Mouse (Mus musculus) hindbrain, postnatal 0 days (tissue): ENCODE data around the gene Ubap2. TPM values are rescaled to one million over a fixed set of nuclear protein-coding genes. Genes with fewer than 3 reads are reported as not detected.

ENCODE experiments used
- ATAC-seq: fragments of 200-750 bp; cut with Nextera tagmentation; 2 replicates; pipeline ENCODE4 v1.8.0; 2017; ENCODE audit warnings: mild to moderate bottlenecking, moderate TSS enrichment, moderate library complexity
- DNase-seq: peaks from one replicate; pipeline ENCODE4 v3.0.0-alpha.2; 2015; ENCODE audit warnings: low spot score
- H3K27ac ChIP-seq: fragments of 300-500 bp; sonication (generic); 2 replicates; pipeline ENCODE4 v1.5.1; 2014; ENCODE audit warnings: mild to moderate bottlenecking
- H3K27me3 ChIP-seq: fragments of 300-500 bp; sonication (generic); 2 replicates; pipeline ENCODE4 v1.6.1; 2014; ENCODE audit warnings: low read length, mixed read lengths; ENCODE audit not compliant: insufficient read depth
- H3K36me3 ChIP-seq: fragments of 300-500 bp; sonication (generic); 2 replicates; pipeline ENCODE4 v1.6.1; 2014; ENCODE audit warnings: low read length, mixed read lengths; ENCODE audit not compliant: insufficient read depth
- H3K4me1 ChIP-seq: fragments of 300-500 bp; sonication (generic); 2 replicates; pipeline ENCODE4 v1.6.1; 2014; ENCODE audit warnings: antibody characterized with exemption, low read length, mixed read lengths; ENCODE audit not compliant: insufficient read depth
- H3K4me2 ChIP-seq: fragments of 300-500 bp; sonication (generic); 2 replicates; pipeline ENCODE4 v1.6.1; 2014; ENCODE audit warnings: low read depth, mild to moderate bottlenecking, low read length, moderate library complexity, mixed read lengths
- H3K4me3 ChIP-seq: fragments of 300-500 bp; sonication (generic); 2 replicates; pipeline ENCODE4 v1.5.1; 2014; ENCODE audit warnings: low read length
- H3K9ac ChIP-seq: fragments of 300-500 bp; sonication (generic); replicated peaks from 2 replicates; pipeline ENCODE4 v1.6.1; 2014; ENCODE audit warnings: mild to moderate bottlenecking, low read length, moderate library complexity, mixed read lengths
- H3K9me3 ChIP-seq: fragments of 300-500 bp; sonication (generic); 2 replicates; pipeline ENCODE4 v1.6.1; 2016; ENCODE audit warnings: low read length, mixed read lengths
- CTCF ChIP-seq: IDR thresholded peaks from 2 replicates; pipeline ENCODE4 v1.5.1; 2016; ENCODE audit warnings: antibody characterized with exemption, control low read depth, low read depth
- WGBS: fragments of 180-500 bp; shearing (Covaris S2); extraction: QIAGEN DNeasy Blood & Tissue Kit; methylation state at CpG from one replicate; pipeline ENCODE4 v1.1.7; 2014; 5-methylcytosine and 5-hydroxymethylcytosine counted together
- polyA plus RNA-seq: library from polyadenylated mRNA; unstranded; fragments of >200 nt; fragmentation: Nextera tagmentation; extraction: Ambion mirVana; gene quantifications from 2 replicates; pipeline ENCODE4 v1.2.1, GENCODE M21; 2015
- total RNA-seq: library from RNA; depleted of rRNA; stranded (reverse); fragments of >200 nt; gene quantifications from 2 replicates; pipeline ENCODE4 v1.2.3, GENCODE M21; 2014

The Ubap2 gene
- total and polyA plus RNA-seq, 2 experiments from 2014 or later, result 31.0 to 33.8 TPM

DNA sequence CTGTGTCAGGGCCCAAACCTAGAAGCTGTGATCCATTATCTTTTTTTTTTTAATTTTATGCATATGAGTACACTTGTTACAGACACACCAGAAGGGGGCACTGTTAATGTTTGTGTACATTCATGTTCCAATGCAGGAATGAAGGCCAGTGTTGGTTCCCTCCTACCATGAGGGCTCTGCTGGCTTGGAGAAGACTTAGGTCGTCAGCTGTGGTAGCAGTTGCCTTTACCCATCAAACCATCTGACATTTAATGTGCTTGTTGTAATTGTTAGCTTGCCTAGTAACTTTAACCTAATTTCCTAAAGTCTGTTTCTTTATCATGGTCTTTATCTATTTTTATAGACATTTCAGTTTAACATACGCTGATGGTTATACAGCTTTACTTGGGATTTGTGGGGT lies 104.0 kb downstream of the Ubap2 start:
- no peaks in the 10 kb centered on the region for H3K27me3 ChIP-seq
- H3K4me1 ChIP-seq, result no peaks in the 10 kb centered on the region
- H3K4me3 ChIP-seq, result no peak overlapping the region
- no peaks in the 10 kb centered on the region for H3K9me3 ChIP-seq
- peaks cover 3% of the 10 kb centered on the region; the same call in 1 of the 2 replicates for H3K36me3 ChIP-seq
- H3K27ac ChIP-seq, result no peak overlapping the region
- H3K9ac ChIP-seq, result no peak overlapping the region
- WGBS, result 86% methylated on average over 2 of the region's 2 CpGs
- DNase-seq, result no peak
- no peak overlapping the region for H3K4me2 ChIP-seq
- no peak for ATAC-seq
- TF ChIP-seq CTCF, result no peak; the same call in 1 of the 2 replicates

DNA sequence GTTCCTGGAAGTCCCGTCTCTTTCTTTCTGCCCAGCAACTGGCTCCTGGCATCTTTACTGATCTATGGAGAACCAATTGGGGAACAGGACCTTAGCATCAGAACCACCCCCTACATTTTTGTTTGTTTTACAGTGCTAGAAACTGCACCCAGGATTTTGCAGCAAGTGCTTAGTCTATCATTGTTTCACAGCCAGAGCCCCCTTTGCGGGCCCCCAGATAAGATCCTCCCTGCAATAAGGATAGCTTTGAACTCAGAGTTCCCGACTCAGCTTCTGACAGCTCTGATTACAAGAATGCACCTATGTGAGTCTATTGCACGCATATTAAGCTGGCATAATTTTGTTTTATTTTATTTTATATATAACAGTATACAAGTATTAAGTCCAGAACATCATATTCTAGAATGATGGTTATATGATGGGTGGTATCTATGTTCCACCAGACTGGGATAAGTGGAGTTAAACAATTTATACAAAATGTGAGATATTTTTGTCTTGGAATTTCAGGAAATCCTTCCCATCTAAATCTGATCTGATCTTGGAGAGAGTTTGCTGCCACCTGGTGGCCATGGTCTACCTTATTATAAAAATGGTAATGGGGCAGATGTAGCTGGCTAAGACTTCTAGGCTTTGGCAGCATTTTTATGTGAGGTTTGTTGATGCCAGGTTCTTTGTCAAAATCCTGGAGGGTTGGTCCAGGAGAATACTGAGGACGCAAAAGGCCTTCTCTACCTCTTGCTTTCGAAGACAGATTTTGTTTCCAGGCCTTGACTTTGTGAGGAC lies 109.1 kb downstream of the Ubap2 start:
- no peaks in the 10 kb centered on the region for H3K9me3 ChIP-seq
- no peaks in the 10 kb centered on the region for H3K27me3 ChIP-seq
- H3K9ac ChIP-seq, result no peak overlapping the region
- no peak overlapping the region for H3K4me3 ChIP-seq
- ATAC-seq (peak; percentile 27; the same call in 1 of the 2 replicates), DNase-seq (peak; percentile 93)
- peak; percentile 79 for TF ChIP-seq CTCF
- H3K4me2 ChIP-seq, result no peak overlapping the region
- H3K4me1 ChIP-seq, result no peaks in the 10 kb centered on the region
- H3K27ac ChIP-seq, result peak overlapping the region; percentile 56
- H3K36me3 ChIP-seq, result no peaks in the 10 kb centered on the region
- WGBS, result 60% methylated on average over 6 of the region's 6 CpGs

DNA sequence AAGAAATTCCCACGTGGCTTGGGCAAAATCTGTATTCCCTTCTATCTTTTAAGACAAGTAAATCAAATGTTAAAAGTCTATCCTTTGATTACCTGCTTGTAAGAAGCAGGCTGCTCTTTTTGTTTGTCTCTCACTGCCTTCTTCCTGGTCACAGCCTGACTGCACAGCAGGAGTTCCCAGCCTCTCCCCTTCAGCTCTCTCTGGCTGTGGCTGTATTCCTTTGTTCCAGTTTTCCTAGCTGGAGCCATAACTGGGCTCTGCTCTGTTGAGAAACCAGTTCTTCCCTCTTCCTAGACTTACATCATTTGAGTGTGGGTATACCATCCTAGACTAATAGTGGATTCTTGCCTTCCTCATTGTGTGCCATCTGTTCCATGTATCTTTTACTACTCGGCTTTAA lies 110.0 kb downstream of the Ubap2 start:
- no peak for DNase-seq
- no peak for ATAC-seq
- WGBS, result 19% methylated on average over 2 of the region's 2 CpGs
- H3K4me2 ChIP-seq, result no peak overlapping the region
- H3K9ac ChIP-seq, result no peak overlapping the region
- H3K9me3 ChIP-seq, result no peaks in the 10 kb centered on the region
- H3K27me3 ChIP-seq, result no peaks in the 10 kb centered on the region
- H3K36me3 ChIP-seq, result no peaks in the 10 kb centered on the region
- H3K4me1 ChIP-seq, result no peaks in the 10 kb centered on the region
- no peak for TF ChIP-seq CTCF
- peak overlapping the region; percentile 56 for H3K27ac ChIP-seq
- H3K4me3 ChIP-seq, result no peak overlapping the region

DNA sequence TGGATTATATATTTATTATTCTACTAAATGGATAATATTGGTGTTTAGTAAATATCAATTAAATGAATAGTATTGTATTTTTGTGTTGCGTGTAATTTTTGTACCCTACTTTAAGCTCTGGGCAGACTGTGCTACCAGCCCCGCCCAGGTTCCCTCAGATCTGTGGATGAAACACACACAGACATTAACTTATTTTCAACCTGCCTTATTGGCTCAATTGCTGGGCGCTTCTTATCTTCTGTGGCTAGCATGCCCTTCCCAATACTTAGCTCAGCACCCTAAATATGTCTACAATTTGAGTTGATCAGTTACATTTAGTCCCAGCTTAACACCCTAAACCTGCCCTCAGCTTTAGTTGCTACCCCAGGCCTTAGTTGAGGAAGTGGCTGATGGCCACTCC lies 113.7 kb downstream of the Ubap2 start:
- no peaks in the 10 kb centered on the region for H3K27me3 ChIP-seq
- no peak overlapping the region for H3K4me3 ChIP-seq
- H3K27ac ChIP-seq, result no peak overlapping the region
- TF ChIP-seq CTCF, result no peak
- H3K4me1 ChIP-seq, result no peaks in the 10 kb centered on the region
- DNase-seq (no peak), ATAC-seq (no peak)
- 96% methylated on average over 3 of the region's 3 CpGs for WGBS
- H3K9ac ChIP-seq, result no peak overlapping the region
- H3K36me3 ChIP-seq, result no peaks in the 10 kb centered on the region
- H3K9me3 ChIP-seq, result no peaks in the 10 kb centered on the region
- no peak overlapping the region for H3K4me2 ChIP-seq

DNA sequence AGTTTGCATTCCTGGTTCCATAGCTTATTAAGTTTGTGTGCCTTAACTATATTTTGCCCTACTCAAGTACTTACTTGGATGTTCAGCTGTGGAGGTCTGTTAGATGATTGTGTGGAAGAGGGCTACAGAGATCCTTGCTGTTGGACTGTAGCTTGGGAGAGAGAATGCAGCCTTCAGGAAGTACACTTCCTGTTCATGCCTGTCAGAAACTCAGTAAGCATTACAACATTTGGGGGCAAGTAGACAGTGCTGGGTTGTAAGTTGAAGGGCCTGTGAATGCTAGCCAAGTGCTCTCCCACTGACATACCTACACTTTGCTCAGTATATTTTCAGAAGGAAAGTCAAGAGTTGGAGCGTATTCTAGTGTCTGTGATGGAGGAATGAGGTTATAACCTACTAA lies 116.7 kb downstream of the Ubap2 start:
- no peak overlapping the region for H3K4me2 ChIP-seq
- no peak for TF ChIP-seq CTCF
- no peak overlapping the region for H3K4me3 ChIP-seq
- no peak for ATAC-seq
- H3K27ac ChIP-seq, result no peak overlapping the region
- H3K27me3 ChIP-seq, result no peaks in the 10 kb centered on the region
- 97% methylated on average over 1 of the region's 1 CpGs for WGBS
- no peak for DNase-seq
- H3K9me3 ChIP-seq, result no peaks in the 10 kb centered on the region
- H3K4me1 ChIP-seq, result no peaks in the 10 kb centered on the region
- no peaks in the 10 kb centered on the region for H3K36me3 ChIP-seq
- no peak overlapping the region for H3K9ac ChIP-seq

DNA sequence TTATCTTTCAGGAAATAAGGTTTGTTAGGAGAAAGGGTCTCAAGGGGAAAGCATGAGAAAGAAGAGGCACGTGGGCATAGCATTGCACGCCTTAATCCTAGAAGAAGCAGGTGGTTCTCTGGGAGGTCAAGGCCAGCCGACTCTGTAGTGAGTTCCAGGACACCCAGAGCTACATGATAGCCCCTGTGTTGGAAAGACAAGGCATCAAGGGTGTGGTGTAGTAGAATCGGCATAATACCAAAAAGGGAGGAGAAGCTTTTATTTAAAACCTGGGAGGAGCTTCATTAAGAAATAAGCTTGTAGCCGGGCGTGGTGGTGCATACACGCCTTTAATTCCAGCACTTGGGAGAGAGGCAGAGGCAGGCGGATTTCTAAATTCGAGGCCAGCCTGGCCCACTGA lies 118.0 kb downstream of the Ubap2 start:
- ATAC-seq, result no peak
- no peaks in the 10 kb centered on the region for H3K9me3 ChIP-seq

DNA sequence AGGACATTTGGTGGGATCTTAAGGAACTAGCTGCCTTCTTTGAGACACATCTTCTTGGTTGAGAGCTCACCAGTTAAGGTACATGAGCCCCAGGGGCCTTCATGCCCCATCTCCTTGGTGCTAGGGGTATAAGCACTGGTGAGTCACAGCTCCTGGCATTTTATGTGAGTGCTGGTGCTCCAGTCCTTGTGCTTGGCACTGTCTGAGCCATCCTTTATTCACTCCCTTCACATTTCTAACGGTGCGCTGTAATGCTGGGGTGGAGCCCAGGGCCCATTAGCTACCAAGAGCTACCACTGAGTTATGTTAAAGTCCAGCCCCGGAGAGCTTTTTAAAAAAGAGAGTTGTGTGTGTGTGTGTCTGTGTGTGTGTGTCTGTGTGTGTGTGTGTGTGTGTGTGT lies 121.8 kb downstream of the Ubap2 start:
- no peaks in the 10 kb centered on the region for H3K4me1 ChIP-seq
- WGBS, result 67% methylated on average over 3 of the region's 3 CpGs
- no peak for DNase-seq
- ATAC-seq, result no peak
- H3K27me3 ChIP-seq, result no peaks in the 10 kb centered on the region
- no peak overlapping the region for H3K4me3 ChIP-seq
- no peaks in the 10 kb centered on the region for H3K36me3 ChIP-seq
- no peak overlapping the region for H3K9ac ChIP-seq
- H3K4me2 ChIP-seq, result no peak overlapping the region
- H3K27ac ChIP-seq, result no peak overlapping the region
- H3K9me3 ChIP-seq, result no peaks in the 10 kb centered on the region
- TF ChIP-seq CTCF, result no peak

More for the DNA sequence above, 118.0 kb downstream of the Ubap2 start:
- no peak overlapping the region for H3K9ac ChIP-seq
- no peaks in the 10 kb centered on the region for H3K36me3 ChIP-seq
- no peak for TF ChIP-seq CTCF
- no peak overlapping the region for H3K4me3 ChIP-seq
- no peak overlapping the region for H3K27ac ChIP-seq
- no peak for DNase-seq
- H3K4me1 ChIP-seq, result no peaks in the 10 kb centered on the region
- H3K27me3 ChIP-seq, result no peaks in the 10 kb centered on the region
- WGBS, result 86% methylated on average over 9 of the region's 9 CpGs
- no peak overlapping the region for H3K4me2 ChIP-seq
